Mouse (Mus musculus) cerebellum, postnatal 25 days (tissue): ENCODE results near the gene 4930407I10Rik.

Experiments
- DNase-seq, 2 experiments: peaks; one replicate each; pipeline ENCODE4 v3.0.0; 2021; ENCODE audit warnings: mixed read lengths in 2 of 2

The 4930407I10Rik gene

DNA sequence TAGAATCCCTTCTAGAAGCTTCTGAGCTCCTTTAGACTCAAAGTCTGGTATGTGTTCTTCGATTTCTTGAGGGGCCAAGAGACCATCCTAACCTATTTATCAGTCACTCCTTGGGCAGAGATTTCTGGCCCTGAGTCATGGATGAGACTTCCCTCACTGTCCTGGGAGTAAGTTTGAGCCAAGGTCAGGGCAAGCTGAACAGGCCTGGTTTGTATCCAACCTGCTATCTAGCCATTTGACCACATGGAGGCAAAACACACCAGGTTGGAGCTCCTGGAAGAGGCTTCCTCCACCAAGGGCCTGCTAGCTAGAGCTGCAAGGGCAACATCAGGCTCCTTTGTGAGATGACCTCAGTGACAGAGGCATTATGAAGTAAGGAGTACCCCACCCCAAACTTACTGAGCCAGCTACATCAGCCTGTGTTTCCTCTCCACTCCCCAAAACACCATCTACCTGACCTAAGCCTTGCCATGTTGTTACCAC is at the start of gene 4930407I10Rik:
4930407I10Rik (plus strand) TSS at position 433 of the 483 bp plus-strand sequence.
- DNase-seq: no peak

DNA sequence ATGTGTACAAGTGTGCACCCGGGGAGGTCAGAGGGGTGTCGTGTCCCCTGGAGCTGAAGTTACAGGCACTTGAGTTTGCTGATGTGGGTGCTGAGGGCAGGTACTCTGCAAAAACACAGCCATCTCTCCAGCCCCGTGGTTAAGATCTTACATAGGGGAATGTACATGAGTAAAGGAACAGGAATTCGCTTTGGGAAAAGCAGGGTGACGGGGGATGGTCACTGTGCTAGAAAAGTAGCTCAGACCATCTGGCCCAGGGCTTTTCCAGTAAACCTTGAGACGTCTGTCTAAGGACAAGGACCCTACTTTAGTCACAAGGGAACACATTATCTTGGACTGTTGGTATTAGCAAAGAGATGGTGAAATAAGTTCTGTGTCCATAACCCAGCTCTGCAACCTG is 47.0 kb upstream of the 4930407I10Rik start:
- DNase-seq: no peak

DNA sequence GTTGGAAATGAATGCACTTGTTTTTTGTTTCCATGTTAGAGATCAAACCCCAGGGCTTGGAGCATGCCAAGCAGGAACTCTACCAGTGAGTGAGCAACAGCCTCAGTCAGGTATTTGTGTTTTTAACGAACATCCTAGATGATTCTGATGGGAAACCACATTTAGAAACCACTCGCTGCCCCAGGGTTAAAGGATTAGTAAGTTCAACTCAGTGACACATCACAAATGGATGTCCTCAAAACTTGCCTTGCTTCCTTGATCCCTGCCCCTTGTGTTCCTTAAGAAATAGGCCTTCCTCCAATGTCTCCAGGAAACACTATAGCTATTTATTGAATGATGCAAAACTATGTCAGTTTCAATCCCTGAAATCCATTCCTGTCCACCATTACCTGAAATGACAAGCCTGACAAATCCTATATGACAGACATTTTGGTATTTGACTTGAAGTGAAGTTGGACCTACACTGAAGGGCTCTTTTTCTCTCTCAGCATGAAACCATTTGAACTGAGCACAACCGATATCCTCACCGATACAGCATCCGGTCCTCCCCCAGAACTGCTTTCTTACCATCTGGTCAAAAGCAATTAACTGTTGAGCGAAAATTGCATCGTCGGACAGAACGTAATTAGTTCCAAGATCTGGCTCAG is 44.1 kb upstream of the 4930407I10Rik start:
- no peak for DNase-seq

DNA sequence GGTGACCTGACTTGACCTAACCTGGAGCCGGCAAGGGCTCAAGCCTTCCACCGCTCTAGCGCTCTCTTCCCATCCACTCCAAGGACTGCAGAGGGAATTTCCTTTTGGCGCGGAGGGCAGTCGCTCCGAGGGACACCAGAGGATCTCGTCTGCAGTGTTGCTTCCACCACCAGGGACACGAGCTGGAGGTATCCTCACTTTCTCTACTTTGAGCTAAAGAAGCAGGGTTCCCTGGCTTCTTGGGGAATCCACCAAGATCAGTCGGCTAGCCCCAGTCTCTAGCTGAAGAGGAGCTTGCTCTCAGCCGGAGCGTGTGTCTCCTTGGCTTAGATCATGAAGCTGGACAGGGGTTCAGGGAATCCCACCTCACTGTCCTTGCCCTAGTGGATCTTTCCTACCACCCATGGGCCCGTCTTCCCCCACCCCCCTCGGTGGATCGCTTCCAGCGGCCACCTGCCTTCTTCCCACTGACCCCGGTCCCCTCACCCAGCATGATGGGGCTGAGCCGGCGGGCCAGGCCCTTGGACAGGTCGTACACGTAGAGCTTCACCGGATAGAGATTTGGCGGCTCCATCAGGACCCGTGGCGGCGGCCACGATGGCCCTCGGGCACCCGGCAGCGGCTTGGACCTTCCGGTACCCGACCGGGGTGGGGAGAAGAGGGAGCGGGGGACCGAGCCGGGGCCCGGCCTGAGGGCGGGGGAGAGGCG is 43.4 kb upstream of the 4930407I10Rik start:
- peak; percentile 61 to 63 for DNase-seq

- DNase-seq: peak; percentile 100
Observed at GRCm38 (mm10) chr15:82016101-82016808, 42.7 kb upstream of the 4930407I10Rik start.

DNA sequence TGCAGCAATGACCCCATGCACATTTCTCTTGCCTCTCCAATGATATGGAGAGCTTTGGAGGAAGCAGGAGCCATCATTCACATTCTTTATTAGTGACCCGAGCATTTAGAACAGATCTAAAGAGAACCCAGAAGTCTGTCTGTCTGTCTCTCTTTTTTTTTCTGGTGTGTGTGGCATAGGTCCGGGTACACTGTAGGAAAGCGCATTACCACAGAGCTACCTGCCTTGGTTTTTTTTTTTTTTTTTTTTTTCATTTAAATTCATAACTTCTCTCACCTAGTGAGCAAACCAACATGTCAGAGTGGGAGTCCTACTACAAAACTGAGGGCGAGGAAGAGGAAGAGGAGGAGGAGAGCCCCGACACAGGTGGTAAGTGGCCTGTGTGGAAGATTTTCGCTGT is 42.1 kb upstream of the 4930407I10Rik start:
- DNase-seq: no peak

GRCm38 (mm10) chr15:82017461-82017860 is 41.5 kb upstream of the 4930407I10Rik start:
- no peak for DNase-seq

DNA sequence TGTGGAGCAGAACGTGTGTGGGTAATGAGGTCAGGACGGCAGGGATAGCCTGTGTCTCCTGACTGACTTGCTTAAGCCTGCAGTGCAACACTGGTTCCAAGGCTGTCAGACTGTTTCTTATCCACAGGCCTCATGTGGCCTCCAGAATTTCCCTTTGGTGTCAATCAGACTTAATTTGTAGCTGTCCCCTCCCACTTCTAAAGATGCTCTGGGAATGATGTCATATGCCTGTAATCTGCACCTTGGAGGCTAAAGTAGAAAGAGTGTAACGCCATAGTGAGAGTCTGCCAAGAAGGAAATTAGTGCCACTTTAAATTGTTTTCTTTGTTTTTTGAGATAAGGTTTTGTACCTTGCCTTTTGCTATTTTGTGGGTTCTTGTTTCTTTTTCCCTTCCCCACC is 39.7 kb upstream of the 4930407I10Rik start:
- no peak for DNase-seq

DNA sequence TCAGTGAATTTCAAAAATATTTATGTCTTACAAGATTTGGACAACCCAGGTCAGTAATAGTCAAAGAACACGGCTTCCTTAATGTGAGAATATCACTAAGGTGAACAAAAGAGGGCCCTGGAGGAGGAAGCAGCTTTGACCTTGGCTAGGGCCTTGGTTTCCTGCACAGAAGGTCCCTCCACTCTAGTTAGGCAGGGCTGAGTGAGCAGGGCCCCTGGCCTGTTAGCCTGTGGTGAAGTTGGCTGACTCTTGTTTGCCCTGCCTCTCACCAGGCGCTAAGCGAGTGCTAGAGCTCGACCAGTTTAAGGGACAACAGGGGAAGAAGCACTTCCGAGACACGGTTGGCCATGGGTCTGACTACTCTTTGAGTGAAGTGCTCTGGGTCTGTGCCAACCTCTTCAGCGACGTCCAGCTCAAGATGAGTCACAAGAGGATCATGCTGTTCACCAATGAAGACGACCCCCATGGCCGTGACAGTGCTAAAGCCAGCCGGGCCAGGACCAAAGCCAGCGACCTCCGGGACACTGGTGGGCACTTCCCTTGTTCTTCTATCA is 36.3 kb upstream of the 4930407I10Rik start:
- DNase-seq: peak in 1 of 2 experiments; percentile 33

DNA sequence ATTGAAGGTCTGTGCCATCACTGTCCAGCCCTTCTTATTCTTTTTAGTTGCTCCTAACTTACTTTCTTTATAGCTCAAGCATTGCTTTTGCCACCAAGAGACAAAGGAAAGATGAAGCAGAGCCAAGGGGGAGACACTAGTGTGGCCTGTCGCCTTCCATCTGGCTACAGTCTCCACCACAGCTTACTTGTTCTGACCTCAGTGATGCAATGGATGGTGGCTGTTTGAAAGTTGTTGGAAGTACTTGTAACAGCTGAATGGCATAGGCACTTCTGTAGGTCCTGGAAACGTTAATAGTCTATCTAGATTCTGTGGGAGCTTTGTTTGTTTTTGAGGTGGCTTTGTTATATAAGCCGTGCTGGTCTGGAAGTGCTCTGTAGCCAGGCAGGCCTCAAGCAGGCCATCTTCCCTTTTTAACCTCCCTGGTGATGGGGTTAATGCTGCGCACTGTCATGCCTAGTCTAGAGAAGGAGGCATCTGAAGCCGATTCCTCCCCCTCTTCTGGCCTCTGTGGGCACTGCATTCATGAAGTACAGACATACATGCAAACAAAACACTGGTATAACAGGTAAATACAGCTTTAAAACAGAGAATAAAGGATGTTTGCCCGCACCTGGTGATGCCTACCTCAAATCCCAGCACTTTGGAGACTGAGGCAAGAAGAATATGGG is 34.9 kb upstream of the 4930407I10Rik start:
- no peak for DNase-seq

DNA sequence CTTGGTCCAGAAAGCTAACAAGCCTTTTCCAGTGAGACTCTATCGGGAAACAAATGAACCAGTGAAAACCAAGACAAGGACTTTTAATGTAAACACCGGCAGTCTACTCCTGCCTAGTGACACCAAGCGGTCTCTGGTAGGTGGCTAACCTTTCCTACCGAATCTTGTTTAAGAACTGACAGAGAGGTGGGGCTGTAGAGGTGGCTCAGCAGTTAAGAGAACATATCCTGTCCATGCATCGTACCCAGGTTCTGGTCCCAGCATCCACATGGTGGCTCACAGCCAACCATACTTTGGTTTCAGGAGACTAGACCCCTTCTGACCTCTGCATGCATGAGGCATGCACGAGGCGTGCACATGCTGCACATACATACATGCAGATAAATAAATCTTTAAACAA is 31.7 kb upstream of the 4930407I10Rik start:
- no peak for DNase-seq

- DNase-seq: no peak
Observed at GRCm38 (mm10) chr15:82027726-82028125, 31.2 kb upstream of the 4930407I10Rik start.

- no peak for DNase-seq
Observed at GRCm38 (mm10) chr15:82032386-82032785, 26.6 kb upstream of the 4930407I10Rik start.

- no peak for DNase-seq
Observed at GRCm38 (mm10) chr15:82033762-82034161, 25.2 kb upstream of the 4930407I10Rik start, which contains the start of gene Desi1. Gene Desi1 (minus strand): TSS chr15:82033862.

GRCm38 (mm10) chr15:82035904-82036689 is 22.9 kb upstream of the 4930407I10Rik start:
- peak in 1 of 2 experiments; percentile 47 for DNase-seq

- DNase-seq: peak; percentile 34 to 59
Observed at GRCm38 (mm10) chr15:82040650-82041049, 18.3 kb upstream of the 4930407I10Rik start.

DNA sequence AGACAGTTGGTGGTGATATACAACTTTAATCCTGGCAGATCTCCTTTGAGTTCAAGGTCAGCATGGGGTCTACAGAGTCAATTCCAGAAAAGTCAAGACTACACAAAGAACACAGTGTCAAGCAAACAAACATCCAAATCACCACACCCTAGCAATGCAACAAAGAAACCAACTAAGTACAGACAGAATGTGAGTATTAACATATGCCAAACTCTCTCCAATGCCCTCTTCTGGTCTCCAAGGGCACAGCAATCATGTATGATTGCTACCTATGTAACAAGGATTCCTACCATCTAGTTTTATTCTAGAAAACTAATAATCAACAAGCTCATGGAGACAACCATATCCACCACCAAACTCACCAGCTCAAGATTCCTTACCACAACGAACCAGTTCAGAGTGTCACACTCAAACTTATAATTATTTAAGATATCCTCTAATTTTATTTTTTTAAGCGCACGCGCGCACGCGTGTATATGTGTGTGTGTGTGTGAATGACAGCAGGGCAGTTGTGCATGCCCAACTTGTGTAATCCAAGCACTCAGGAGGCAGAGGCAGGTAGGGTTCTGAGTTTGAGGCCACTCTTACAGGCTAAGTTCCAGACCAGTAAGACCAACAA is 14.7 kb upstream of the 4930407I10Rik start:
- DNase-seq: peak in 1 of 2 experiments; percentile 52

DNA sequence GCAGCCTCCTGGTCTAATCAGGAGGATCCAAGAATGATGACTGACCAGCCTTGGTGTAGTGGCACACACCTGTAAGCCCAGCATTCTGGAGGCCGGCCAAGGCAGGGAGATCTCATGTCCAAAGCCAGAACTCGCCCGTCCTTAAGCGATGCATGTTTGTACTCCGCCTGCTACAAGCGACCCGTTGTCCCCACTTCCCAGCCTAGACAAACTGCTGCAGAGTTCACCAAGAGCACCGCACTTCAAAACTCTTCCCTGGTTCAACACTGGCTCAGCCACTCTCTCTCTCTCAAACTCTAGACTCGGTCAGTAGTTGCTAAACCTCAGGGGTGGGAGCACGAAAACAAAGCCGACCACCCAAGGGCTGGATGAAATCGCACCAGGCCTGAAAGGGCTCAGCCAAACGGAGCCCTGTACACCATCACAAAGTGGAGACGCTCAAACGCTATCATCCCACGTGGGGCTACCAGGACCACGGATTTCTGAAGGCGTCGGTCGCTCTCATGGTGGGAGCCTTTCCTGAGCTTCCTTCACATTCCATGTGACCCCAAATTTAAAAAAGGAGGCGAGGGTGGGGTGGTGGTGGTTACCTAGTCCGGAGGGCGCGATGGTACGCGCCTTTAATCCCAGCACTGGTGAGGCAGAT is 12.6 kb upstream of the 4930407I10Rik start:
- DNase-seq: peak in 1 of 2 experiments; percentile 58

GRCm38 (mm10) chr15:82047080-82047883 is 11.7 kb upstream of the 4930407I10Rik start, which contains the start of gene Snu13:
Gene Snu13 (minus strand): TSS chr15:82047598.
- DNase-seq: peak; percentile 95 to 96

DNA sequence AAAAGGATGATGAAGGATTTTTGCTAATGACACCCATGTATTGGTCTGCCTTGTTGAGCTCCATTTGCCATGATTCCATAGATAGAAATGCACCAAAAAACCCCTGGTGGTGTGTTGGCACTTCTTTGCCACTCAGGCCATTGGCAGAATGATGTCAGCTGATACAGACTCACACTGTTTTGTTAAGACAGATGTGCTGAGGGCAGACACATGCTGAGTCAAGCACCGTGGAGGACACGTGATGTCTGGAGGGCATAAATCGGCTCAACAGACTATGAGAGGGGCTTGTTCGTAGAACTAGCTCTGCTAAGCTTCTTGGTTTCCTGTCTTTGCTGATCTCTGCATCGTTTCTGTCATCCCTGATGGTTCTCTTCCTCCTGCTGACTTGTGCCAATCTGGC is 6.4 kb upstream of the 4930407I10Rik start:
- DNase-seq: no peak
